Mouse (Mus musculus): Measurements from ENCODE around the gene Atp10b. TPM values are rescaled to one million over a fixed set of nuclear protein-coding genes. Genes with fewer than 3 reads are reported as not detected.
A peak's percentile ranks its signal among the peaks of the same experiment; 100 is the strongest.

The Atp10b gene
- total and polyA plus RNA-seq, 3 experiments = 0.03 TPM; not detected in 2

DNA sequence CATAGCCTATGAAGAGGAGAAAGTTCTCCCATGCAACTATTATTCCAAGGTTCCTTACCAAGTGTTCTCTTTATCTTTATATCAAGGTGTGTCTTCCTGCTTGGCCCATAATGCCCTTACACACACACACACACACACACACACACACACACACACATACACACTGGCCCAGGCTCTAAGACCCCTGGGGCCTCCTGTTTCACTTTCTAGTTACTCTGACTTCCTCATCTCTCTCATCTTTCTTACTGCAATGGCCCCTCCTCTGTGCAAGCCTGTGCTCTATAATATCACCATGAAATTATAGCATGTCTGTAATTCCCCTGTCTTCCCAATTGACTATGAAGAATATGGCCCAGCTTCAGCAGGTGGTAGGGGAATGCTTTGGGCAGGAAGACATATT lies 49.7 kb downstream of the Atp10b start:
- DNase-seq = no peak

DNA sequence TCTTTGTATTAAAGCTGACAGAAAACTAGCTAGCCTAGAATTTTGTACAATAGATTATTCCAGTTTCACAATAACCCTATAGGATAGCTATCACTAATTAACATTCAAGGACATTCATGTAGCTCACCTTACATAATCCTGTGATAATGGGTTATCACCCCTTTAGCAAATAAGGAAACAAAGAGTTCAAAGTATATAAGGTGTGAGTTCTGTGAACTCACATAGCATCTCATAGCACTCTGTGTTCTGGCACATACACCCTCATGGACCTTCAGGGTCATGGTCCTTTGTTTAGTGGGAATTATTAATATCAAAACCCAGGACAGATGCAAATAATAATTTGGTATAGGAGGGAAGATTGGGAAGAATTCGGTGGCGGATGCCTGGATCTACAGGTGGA lies 50.4 kb downstream of the Atp10b start:
- no peak for DNase-seq

DNA sequence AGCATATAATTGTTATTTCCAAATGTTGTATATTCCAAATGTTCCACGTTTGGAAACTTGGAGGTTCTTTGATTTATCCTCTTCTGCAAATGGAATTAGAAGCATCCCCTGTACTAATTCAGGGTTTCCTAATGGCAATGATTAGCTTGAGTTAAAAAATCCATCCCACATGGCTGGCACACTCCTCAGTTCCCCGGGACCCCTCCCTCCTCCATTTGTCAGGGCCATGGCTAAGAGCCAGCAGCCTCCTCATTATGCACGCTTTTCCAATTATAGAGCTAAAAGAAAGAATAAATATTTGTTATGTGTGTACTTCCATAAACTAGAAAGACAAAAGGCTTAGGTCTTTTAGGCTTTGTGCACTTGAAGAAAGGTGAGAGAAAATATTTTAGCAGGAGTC lies 53.9 kb downstream of the Atp10b start:
- DNase-seq = peak; percentile 32

DNA sequence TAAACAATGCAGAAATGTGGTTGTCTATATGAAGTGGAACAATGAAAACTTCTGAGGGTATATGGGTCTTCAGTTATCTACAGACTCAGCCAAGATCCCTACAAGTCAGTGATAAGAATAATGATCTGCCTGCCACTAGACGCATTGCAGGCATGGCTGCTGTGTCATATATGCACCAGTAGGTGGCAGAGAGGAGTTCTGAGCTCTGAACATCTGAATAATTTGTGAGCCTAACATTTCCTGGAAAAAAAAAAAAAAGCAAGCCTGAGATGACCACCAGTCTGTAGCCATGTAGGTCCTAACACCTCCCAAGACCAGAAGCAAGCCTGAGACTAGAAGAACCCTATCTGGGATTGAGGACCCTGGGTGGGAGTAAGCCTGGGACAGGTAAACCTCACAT lies 63.5 kb downstream of the Atp10b start:
- DNase-seq = no peak

DNA sequence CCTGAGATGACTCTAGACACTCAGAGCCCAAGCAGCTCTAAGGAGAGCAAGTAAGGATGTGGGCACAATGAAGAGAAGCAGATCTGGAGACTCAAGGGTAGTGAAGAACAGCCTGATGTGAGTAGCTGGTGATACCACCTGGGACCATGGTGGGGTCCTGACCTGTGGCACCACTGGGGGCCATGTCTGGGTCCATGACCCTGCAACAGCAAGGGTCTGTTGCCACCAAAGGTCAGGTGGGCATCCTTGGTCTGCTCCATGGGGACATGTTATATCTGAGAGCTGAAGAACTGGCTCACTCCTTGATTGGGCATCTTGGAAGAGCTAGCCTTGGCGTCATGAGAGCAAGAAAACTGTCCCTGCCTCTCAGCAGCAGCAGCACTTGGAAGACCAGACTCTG lies 64.1 kb downstream of the Atp10b start:
- DNase-seq = no peak

DNA sequence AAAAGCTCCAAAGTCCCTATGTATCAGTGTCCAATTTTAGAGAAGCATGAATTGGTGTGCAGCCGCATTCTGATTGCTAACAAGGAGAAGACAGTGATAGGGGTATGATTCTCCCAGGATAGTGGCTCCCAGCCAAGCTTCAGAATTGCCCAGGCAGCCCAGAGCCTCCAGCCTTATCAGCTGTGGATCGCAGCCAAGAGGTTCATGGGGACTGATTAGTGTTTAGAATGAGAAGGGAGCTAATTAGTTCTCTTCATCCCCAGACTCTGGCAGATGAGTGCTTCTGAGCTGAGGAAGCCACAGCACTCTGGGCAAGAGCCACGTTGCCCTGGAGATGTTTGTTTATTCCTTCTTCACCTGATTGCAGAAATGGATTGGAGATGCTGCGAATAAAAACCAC lies 67.3 kb downstream of the Atp10b start:
- peak; percentile 61 for DNase-seq

DNA sequence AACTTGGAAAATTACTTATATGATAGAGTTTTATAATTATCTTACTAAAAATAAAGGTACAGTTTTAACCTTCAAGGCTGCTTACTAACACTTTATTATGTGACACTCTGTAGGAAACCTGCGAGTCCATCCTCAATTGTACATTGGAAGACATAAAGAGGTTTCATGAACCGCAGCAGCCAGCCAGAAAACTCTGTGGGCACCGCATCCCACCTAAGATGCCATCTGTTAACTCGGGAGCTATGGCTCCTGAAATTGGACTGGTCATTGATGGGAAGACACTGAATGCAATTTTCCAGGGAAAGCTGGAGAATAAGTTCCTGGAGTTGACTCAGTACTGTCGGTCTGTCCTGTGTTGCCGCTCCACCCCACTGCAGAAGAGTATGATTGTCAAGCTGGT lies 80.6 kb downstream of the Atp10b start:
- no peak for DNase-seq

DNA sequence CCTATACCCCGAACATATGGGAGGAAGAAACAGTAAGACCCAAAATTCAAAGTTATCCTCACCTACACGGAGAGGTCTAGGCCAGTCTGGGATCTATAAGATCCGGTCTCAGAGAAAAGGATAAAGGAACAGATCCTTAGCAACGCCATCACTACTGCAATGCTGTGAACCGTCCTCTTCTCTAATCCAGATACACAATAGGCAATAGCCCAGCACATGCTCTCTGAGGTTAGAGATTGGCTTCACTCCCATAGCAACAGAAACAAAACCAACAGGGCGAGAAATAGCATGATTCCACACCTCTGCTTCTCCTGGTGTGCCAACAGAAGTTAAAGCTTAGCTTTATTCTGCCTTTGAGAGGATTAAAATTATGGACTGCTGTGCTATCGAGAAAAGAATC lies 82.4 kb downstream of the Atp10b start:
- no peak for DNase-seq

DNA sequence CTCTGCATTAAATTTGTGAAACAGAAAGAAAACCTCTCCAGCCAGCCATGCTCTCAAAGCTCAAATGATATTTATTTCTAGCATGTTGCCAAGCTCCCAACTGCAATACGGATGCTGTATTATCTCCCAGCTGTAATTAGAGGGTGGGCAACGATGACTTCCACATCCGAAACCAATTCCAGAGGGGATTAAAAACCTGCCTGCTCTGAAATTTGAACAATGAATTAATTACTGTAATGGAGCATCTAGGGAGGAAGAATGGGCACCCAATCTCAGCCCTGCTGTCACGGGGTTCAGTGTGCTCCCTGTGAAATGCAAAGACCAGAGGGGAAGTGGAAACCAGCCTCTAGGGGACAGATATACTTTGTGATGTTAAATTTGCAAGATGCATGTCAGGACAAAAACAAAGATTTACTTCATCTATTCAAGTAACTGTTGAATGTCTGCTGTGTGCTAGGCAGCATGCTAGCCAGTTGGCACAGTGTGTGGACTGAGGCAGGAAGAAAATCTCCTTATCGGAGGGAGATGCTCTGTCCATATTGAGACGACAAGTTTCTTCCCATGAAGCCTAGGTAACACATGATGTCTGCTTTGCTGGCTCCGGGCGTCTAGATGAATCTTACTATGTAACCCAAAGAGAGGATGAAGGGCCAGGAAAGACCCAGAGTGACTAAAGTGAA lies 86.8 kb downstream of the Atp10b start:
- DNase-seq = no peak

DNA sequence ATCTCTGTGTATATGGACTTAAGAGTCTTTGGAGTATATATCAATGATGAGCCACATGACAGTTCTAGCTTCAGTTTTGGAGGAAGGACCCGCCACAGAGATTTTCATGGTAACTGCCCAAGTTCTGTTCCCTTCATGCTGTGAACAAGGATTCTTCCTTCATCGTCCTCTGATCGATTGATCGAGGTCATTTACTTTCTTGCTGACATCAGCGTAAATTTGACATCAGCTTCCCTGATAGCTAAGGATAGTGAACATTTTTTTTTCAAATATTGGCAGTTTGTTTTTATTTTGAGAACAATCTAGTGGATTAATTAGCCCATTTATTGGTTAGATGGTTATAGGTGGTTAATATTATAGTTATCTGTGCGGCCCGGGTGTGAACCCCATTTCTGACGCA lies 90.1 kb downstream of the Atp10b start:
- no peak for DNase-seq

DNA sequence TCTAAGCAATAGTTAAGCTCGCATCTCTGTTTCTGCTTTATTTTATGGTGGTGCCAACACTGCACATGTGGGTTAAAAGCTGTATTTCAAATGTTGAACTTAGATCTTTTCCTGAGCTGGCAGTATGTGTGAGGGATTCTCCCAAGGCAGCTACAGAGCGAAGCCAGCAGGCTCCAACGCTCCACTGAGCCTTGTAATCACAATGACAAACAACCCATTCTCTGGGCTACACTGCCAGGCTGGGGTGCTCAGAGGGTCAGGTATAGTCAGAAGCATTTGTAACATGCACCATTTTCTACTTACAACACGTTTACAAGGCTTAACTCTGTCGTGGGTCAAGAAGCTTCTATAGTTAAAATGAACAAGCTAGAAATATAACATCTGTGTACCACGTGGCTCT lies 103.4 kb downstream of the Atp10b start:
- no peak for DNase-seq

DNA sequence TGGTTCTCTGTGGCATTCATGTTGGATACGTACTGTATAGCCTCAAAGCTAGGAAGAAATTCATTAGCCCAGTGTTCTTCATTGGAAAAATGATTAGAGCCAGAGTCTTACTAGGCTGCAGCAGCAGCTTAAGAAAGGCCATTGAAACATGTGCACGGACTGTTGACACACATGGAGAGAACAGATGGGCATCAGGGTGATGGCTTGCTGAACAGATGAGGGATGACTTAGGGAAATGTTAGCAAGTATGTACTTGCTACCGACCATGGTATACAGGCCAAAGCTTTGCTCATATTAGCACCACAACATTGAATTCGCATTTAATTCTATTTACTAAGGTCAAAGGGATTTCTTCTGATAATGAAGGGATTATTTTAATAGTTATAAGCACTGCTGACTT lies 105.6 kb downstream of the Atp10b start:
- DNase-seq = no peak

DNA sequence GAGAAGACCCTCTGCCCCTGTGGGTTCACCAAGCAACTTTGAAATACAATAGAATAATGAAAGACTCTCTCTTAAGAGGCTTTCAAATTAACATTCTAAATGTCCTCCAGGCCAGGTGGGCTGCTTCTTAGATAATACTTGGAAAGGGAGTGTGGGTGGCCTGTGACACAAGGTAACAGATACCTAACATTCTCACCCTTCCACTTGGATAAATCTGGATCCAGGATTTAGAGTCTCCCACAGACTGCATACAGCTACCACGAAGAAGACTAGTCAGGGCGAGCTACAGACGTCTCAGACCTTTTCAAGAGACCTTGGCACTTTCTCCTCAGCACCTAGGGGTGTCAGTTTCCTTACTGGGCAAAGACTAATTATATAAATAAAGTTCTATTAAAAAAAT lies 107.6 kb downstream of the Atp10b start:
- DNase-seq = no peak

DNA sequence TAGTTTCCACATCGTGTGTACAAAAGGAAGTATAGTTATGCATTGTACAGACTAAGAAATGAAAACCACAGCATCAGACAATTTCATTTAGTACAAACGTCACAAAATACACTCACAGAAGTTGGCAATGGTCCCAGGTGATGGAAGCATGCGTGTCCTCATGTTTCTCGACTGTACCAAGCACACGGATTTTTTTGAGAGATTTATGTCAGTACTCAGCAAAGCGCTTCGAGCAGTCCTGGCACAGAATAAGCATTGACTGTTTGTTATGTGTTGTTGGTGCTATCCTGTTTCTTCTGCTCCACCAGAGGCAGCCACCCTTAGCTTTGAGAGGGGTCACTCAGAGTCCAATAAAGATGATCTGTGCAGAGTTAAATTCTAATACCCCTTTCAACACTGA lies 108.1 kb downstream of the Atp10b start:
- peak; percentile 55 for DNase-seq

DNA sequence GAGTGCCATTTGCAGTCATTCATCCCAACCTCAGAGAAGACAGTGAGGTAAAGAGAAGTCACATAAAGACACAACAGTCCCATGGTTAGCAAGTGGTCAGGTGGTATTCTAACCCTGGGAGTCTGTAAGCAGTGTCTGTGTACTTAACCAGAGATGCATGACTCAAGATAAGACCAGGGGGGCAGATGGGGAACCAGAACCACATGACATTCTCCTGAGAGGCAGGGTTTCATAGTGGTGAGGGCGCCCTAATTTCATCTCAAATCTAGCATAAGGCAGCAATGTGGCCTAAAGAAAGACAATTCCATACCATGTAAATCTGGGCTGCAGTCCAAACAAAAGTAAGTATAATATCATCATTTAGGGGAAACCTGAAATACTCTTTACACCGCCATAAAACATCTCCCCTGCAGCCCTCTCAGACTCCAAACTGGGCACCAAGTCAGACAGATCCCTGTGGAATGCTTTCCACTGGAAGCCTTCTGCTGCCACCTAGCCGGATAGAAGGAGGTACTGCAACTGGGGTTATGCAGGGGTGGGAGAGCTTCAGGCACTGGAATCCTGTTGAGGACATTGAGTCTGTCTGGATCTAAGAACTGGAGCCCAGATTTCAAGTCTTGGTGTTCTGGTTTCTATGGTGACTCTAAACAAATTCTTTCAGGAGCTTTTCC lies 114.0 kb downstream of the Atp10b start:
- peak; percentile 67 for DNase-seq

DNA sequence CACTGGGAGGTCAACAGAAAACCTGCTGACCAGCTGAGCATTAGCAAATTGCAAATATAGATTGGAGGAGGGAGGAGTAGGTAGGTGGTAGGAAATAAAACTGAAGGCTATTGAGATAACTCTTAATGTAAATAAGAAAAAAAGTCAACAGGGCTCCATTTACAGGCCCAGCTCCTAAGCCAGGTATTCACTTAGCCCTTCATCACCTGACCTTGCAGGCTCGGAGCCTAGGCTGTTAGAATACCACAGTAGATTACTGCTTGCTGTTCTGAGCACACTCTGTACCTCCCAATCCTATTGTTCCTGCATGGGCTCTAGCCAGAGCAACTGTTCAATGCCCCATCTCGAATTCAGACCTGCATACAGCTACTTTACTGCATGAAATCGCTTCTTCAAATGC lies 117.8 kb downstream of the Atp10b start:
- no peak for DNase-seq

DNA sequence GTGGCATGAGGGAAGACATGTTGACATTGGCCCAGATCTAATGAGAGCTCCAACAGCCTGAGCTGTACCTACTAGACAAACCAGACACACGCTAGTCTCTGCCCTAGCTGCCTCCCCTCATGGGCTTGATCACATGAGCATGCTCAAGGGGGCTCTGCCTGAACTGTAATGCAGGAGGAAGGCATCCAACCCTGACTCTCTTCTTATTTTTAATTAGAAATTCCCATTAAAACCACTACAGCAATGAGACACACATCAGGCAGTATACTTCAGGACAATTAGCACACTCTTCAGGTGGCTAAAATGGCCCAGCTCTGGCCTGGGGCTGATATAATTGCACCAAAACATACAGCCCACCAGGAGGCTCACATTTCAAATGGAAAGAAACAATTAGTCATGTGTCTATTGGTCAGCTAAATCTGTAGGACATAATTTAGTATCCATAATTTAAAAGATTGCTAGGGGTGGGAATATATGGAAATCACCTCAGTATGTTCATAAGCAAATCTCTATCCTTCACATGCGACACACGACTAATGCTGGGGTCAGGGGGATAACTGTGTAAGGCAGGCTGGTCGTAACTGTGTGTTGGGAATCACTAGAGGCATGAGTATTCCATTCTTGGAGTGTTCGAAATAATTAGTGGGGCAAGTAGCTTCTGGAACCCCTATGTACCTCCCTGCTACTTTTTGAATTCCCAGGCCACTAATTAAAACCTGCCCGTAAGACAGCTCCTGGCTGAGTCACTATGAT lies 120.0 kb downstream of the Atp10b start:
- DNase-seq = no peak

DNA sequence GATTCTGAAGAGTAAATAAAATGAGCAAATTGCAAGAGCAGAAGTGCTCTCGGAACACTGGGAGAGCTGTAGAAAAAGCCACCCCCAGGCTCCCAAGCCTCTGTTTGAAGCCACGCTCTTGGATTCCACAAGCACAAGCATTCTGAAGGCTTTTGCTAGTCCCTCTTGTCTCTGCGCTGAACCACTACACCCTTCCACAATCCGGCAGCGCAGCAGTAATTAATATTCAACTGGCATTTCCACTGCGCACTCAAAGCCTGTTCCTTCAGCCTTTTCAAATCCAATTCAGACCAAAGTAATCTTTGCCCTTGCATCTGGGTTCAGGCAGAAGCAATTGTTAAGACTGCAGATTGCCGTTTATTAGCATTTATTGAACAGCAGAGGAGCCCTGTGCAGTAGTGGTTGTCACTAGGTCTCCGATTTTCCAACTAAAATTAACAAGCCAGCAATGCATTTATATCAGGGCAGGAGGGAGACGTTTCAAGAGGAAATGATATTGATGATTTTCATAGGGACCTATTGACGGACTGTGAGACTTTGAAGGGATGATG lies 120.7 kb downstream of the Atp10b start:
- no peak for DNase-seq

DNA sequence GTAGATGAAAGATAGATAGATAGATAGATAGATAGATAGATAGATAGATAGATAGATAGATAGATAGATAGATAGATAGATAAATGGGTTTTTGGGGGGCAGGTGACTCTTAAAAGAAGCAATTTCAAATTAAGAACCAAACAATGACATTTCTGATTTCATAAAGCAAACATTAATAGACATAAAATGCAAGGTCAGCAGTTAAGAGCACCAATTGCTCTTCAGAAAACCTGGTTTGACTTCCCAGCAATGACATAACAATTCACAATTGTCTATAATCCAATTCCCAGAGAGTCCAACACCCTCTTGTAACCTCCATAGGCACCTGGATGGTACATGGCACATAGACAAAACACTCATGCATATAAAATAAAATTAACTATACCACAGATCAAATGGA lies 124.2 kb downstream of the Atp10b start:
- DNase-seq = no peak

DNA sequence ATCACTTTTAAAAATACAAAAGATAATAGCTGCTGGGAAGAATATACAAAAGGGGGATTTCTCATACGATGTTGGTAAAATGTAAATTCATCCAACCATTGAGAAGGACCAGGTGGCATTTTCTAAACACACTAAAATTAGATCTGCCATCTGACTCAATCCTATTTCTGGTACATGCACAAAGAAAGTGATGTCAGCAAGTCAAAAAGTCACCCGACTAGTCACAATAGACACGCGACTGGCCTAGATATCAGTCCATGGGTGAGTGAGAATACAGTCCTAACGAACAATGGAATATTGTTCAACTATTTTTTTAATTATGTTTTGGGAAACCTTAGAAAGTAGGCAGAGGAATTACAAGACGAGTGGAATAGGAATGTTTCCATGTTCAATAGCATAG lies 147.9 kb downstream of the Atp10b start:
- no peak for DNase-seq

DNA sequence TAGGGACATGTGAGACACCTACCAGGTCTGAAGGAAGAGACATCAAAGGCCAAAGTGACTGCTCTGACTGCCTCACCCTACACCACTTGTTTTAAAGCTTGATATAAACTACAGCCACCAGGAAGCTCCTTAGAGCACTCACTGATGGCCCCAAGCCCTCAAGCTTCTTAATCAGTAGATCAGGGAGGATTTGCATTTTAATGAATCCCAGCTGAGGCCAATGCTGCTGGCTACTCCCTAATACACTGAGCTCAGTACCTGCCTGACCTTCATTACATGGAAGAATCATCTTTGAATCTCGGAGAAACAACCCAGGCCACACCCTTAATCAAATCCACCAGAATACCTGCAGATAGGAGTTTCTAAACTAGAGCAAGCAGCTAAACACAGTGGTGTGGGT lies 161.3 kb downstream of the Atp10b start:
- DNase-seq = no peak
